Mouse (Mus musculus): ENCODE measurements at regions not wholly inside any gene's neighbourhood (a gene's known extent, or its start where the extent isn't known, plus 50 kb on each side); places are given as distances from the start of the nearest gene placed in this dataset.

DNA sequence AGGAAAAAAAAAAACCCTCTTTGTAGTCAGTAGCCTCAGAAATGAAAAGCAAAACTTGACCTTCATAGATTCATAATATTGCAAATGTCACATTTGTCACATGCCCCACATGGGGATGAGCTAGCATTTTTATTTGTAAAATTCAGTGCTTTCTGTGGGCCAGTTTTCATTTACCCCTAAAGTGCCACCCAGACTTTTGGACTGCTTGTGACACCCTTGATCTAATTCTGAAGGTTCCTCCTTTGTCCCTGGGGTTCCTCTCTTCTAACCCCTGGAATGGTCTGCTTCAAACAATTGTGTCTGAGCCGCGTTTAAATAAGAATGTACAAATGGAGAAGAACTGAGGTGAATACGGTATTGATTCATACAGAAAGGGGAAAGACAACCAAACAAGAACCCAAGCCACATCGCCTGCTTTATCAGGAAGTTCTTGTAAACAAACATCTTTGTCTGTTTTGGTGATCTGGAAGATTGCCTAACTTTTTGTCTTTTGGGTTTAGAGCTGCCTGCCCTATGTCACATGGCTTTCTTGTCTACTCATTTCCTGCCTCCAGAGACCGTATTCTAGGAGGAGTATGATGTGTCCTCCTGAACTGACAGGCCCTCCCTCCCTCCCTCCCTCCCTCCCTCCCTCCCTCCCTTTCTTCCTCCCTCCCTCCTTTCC lies 203.1 kb upstream of the Gm9833 start:
- H3K4me3 ChIP-seq (replicated peaks) = no peak overlapping the region
- peaks cover 14% of the 10 kb centered on the region for H3K4me1 ChIP-seq (replicated peaks)
- no peaks in the 10 kb centered on the region for H3K36me3 ChIP-seq
- ATAC-seq = no peak
- no peak overlapping the region for H3K9ac ChIP-seq (replicated peaks)
- no peaks in the 10 kb centered on the region for H3K27me3 ChIP-seq
- no peaks in the 10 kb centered on the region for H3K9me3 ChIP-seq
- no peak overlapping the region for H3K4me2 ChIP-seq (replicated peaks)
- H3K27ac ChIP-seq = no peak overlapping the region
- 60% methylated on average over 5 of the region's 5 CpGs for WGBS

DNA sequence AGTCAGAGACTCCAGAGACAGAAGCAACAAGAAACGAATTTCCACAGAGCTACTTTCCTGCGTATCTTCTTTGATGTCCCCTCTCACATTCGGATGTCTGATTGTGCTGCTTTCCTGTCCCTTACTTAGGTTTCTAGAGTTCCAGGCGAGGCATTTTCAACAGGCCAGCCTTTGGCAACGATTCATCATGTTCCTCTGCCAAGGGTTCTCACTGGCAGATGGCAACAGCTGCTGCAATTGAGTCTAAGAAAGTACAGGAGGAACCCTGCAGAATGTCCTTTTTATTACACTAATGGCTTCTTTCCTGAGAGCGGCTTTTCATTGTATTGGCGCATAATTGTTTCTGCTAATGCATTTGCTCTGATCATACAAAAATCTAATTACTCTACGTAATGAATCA lies 202.3 kb upstream of the Gm9833 start:
- peak overlapping the region; percentile 15 for H3K27ac ChIP-seq
- 47% methylated on average over 8 of the region's 8 CpGs for WGBS
- no peak overlapping the region for H3K9ac ChIP-seq (replicated peaks)
- H3K4me3 ChIP-seq (replicated peaks) = no peak overlapping the region
- H3K4me2 ChIP-seq (replicated peaks) = no peak overlapping the region
- 0 out of 2 replicates have a peak, but pooled peaks have one; percentile 40 for ATAC-seq
- H3K27me3 ChIP-seq = no peaks in the 10 kb centered on the region
- no peaks in the 10 kb centered on the region for H3K36me3 ChIP-seq
- H3K4me1 ChIP-seq (replicated peaks) = peaks cover 14% of the 10 kb centered on the region
- H3K9me3 ChIP-seq = no peaks in the 10 kb centered on the region

DNA sequence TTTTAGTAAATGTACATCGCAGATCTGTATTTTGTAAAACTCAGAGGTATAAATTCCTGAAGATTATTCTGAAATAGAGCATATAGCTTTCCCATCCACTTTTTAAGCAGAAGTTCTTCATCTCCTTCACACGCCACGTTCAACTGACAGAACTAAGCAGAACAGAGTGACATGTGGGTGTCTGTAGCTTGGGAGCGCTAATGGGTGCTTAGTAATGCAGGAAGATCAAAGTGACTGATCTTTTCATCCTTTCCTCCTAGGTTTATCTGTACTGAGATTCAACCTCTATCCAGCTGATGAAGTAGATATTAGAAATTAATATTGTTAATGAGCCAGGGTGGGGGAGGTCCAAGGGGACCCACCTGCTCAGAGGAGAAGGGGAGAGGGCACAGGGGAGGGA lies 201.8 kb upstream of the Gm9833 start:
- 64% methylated on average over 4 of the region's 4 CpGs for whole genome bisulfite sequencing
- H3K9me3 ChIP-seq = no peaks in the 10 kb centered on the region
- H3K27ac ChIP-seq = no peak overlapping the region
- no peak for ATAC-seq
- H3K9ac ChIP-seq (replicated peaks) = no peak overlapping the region
- no peaks in the 10 kb centered on the region for H3K36me3 ChIP-seq
- H3K4me2 ChIP-seq (replicated peaks) = no peak overlapping the region
- peaks cover 14% of the 10 kb centered on the region for H3K4me1 ChIP-seq (replicated peaks)
- H3K27me3 ChIP-seq = no peaks in the 10 kb centered on the region
- no peak overlapping the region for H3K4me3 ChIP-seq (replicated peaks)

DNA sequence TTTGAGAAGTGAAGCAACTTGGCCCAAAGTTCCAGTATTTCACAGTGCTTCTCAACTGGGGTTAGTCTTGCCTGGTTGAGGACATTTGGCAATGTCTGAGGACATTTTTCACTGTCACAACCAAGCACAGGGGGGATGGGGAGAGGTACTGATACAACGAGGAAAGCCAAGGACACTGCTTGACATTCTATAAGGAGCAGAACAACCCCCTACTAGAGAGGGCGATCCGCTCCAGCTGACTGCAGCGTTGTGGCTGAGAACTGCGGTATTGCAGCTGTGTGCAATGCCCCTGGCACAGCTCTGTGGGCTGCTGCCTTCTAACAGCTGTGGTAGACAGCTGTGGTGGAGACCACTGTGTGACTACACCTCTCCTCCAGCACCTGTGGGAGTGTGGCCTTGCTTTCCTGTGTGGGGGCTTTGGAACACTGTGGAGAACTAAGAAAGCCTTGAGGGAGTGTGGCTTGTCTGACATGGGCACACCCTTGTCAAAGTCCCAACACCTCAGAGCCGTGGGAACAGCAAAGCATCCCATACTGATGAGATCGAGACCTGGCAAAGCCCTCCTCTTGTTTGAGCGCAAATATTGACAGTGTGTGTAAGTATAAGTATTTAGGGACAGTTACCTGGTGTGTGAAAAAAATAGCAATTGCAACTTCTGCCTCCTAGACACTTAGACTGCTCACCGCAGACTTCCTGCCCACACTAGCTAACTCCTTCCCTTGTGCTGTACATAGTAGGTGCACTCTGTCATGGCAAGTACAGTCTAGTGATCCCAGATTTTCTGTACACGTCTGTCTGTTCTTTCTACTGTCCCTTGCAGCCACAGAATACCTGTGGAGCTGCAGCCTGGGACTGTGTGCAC lies 200.9 kb upstream of the Gm9833 start:
- H3K36me3 ChIP-seq = no peaks in the 10 kb centered on the region
- WGBS = 84% methylated on average over 10 of the region's 10 CpGs
- ATAC-seq = peak; percentile 43
- H3K9ac ChIP-seq (replicated peaks) = no peak overlapping the region
- no peaks in the 10 kb centered on the region for H3K9me3 ChIP-seq
- no peak overlapping the region for H3K4me2 ChIP-seq (replicated peaks)
- H3K4me3 ChIP-seq (replicated peaks) = no peak overlapping the region
- H3K27ac ChIP-seq = no peak overlapping the region
- no peaks in the 10 kb centered on the region for H3K27me3 ChIP-seq
- H3K4me1 ChIP-seq (replicated peaks) = peaks cover 14% of the 10 kb centered on the region

DNA sequence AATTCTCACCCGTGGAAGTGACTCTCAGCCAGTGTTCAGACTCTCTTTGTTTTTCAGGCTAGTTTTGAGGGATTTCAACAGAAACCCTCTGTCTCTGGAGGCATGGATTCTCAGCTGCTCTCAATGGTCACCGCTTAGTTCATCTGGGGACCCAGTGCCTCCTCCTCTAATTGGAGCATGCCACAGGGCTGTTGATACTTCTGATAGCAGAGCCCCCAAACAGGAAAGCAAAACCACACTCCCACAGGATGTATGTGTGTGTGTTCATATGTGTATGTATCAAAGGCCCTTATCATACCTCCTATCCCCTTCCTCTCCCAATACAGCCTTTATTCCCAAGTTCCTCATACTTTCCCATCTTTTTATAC lies 200.3 kb upstream of the Gm9833 start:
- no peak overlapping the region for H3K9ac ChIP-seq (replicated peaks)
- H3K27me3 ChIP-seq = no peaks in the 10 kb centered on the region
- H3K9me3 ChIP-seq = no peaks in the 10 kb centered on the region
- H3K4me3 ChIP-seq (replicated peaks) = no peak overlapping the region
- peaks cover 14% of the 10 kb centered on the region for H3K4me1 ChIP-seq (replicated peaks)
- no peak overlapping the region for H3K4me2 ChIP-seq (replicated peaks)
- no peak overlapping the region for H3K27ac ChIP-seq
- WGBS = 86% methylated on average over 2 of the region's 2 CpGs
- no peaks in the 10 kb centered on the region for H3K36me3 ChIP-seq
- no peak for ATAC-seq

DNA sequence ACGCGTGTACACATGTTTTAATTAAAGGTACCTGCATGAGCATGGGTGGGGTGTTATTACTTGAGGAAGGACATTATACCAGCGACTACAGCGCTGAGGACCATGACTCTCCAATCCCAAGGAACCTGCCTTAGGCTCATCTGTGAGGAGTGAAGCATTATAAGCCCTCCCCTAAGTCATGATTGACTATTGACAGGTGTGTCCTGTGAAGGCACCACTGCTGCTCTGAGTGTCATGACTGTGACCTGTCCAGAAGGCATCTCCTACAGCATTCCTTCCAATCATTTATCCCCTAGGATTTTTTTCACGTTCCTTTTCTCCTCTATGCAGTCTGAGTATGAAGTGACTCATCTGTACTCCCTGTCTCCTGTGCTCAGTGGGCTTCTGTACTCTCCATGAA lies 199.9 kb upstream of the Gm9833 start:
- 89% methylated on average over 5 of the region's 5 CpGs for WGBS
- Histone ChIP-seq H3K27ac (no peak overlapping the region), H3K4me2 (replicated peaks) (no peak overlapping the region), H3K4me1 (replicated peaks) (peaks cover 18% of the 10 kb centered on the region), H3K4me3 (replicated peaks) (no peak overlapping the region), H3K9ac (replicated peaks) (no peak overlapping the region), H3K9me3 (no peaks in the 10 kb centered on the region), H3K36me3 (no peaks in the 10 kb centered on the region), H3K27me3 (no peaks in the 10 kb centered on the region)
- no peak for ATAC-seq

DNA sequence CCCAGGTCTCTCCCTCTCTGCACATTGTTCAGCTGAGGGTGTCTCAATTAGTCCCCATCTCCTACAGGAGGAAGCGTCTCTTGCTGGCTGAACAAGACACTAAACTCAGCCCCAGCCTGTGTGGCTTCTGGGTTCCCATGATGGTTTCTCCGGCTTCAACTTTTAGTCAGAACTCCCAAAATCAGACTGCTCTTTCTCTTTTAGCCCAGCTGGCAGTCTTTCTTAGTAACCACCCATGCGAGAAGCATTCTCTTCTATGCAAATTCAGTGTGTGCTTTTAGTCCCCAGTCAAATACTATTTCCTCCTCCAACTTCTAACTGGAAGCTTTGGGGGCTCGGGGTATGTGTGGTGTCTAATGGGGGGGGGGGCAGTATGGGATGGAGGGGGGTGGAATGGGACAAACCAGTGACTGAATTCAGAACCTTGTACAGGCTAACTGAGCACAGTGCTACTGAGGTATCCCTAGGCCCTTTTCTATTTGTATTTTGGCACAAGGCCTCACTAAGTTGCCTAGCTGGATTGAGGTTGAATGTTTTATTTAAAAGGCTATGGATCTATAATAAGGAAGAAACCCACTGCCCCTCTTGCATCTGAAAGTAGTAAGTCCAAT lies 194.9 kb upstream of the Gm9833 start:
- Histone ChIP-seq H3K4me1 (replicated peaks) (peaks cover 5% of the 10 kb centered on the region; the same call in 1 of the 2 replicates), H3K27me3 (no peaks in the 10 kb centered on the region), H3K36me3 (no peaks in the 10 kb centered on the region), H3K9me3 (no peaks in the 10 kb centered on the region), H3K9ac (replicated peaks) (no peak overlapping the region), H3K4me3 (replicated peaks) (no peak overlapping the region), H3K4me2 (replicated peaks) (no peak overlapping the region), H3K27ac (no peak overlapping the region)
- 26% methylated on average over 4 of the region's 4 CpGs for WGBS
- ATAC-seq = no peak

DNA sequence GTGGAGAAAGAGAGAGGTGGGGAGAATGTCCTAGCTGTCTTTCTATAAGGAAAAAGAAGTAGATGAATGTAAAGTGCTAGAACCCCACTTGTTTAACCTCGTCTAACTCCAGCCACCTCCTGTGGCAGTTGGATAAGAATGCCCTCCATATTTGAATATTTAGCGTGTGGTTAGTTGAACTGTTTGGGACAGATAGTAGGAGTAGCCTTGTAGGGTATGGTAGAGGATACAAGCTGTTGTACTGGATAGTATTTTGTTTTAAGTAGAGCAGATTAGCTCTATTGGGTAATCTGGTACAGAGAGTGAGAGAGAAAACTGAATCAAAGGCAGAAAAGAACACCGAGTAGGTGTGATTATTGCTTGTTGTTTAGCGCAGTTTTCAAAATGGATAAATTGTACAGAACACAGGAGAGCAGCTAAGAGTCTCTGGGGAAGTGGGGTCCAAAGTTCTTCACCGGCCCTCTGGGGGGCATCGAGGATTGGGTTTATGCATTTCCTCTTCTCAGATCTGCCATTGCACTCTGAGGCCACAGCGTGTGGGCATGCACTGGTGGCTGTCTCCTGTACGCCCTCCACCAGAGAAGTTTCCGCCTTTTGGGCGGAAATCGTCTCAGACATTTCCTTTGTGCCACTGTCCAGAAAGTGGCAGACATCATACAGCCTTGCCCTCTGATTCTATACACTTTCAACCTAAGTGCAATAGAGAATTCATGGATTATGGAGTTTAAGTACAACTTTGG lies 192.3 kb upstream of the Gm9833 start:
- Histone ChIP-seq H3K27ac (no peak overlapping the region), H3K36me3 (no peaks in the 10 kb centered on the region), H3K4me2 (replicated peaks) (no peak overlapping the region), H3K9ac (replicated peaks) (no peak overlapping the region), H3K4me1 (replicated peaks) (peaks cover 5% of the 10 kb centered on the region; the same call in 1 of the 2 replicates), H3K9me3 (no peaks in the 10 kb centered on the region), H3K27me3 (no peaks in the 10 kb centered on the region), H3K4me3 (replicated peaks) (no peak overlapping the region)
- WGBS = 91% methylated on average over 11 of the region's 11 CpGs
- no peak for ATAC-seq

DNA sequence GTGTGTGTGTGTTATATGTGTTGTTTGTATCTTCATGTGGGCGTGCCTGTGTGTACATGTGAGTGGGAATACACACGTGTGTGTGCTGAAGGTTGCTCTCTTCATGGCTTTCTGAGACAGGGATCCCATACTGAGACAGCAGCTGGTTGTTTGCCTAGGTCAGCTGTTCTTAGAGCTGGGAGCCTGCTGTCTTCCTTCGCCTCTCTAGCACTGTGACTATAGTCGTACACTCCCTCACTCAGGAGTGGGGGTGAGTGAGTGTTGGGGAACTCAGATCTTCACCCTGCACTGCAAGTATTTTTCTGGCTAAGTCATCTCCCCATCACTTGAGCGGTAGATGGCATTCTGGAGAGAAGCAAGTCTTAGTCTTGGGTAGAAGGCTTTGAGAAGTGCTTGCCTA lies 191.6 kb upstream of the Gm9833 start:
- H3K27ac ChIP-seq = no peak overlapping the region
- no peaks in the 10 kb centered on the region for H3K27me3 ChIP-seq
- no peak for ATAC-seq
- 88% methylated on average over 5 of the region's 5 CpGs for WGBS
- H3K36me3 ChIP-seq = no peaks in the 10 kb centered on the region
- no peaks in the 10 kb centered on the region for H3K9me3 ChIP-seq
- H3K4me2 ChIP-seq (replicated peaks) = no peak overlapping the region
- no peak overlapping the region for H3K9ac ChIP-seq (replicated peaks)
- peaks cover 5% of the 10 kb centered on the region; the same call in 1 of the 2 replicates for H3K4me1 ChIP-seq (replicated peaks)
- no peak overlapping the region for H3K4me3 ChIP-seq (replicated peaks)

DNA sequence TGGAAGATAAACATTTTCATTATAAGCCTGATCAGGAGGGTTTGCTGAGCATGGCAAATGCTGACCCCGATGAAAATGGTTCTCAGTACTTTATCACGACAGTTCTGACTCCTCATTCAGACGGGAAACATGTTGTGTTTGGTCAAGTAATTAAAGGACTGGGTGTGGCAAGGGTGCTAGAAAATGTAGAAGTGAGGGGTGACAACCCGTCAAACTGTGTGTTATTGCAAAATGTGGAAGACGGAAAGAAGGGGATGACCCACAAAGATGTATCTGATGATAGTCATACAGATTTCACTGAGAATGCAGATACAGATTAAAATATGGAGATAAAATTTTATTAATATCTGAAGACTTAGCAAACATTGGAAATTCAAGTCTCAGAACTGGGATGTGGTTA lies 186.2 kb upstream of the Gm9833 start:
- Histone ChIP-seq H3K4me2 (replicated peaks) (no peak overlapping the region), H3K4me3 (replicated peaks) (no peak overlapping the region), H3K4me1 (replicated peaks) (no peaks in the 10 kb centered on the region), H3K9ac (replicated peaks) (no peak overlapping the region), H3K36me3 (no peaks in the 10 kb centered on the region), H3K27me3 (no peaks in the 10 kb centered on the region), H3K27ac (no peak overlapping the region), H3K9me3 (no peaks in the 10 kb centered on the region)
- ATAC-seq = no peak
- WGBS = 86% methylated on average over 5 of the region's 5 CpGs

DNA sequence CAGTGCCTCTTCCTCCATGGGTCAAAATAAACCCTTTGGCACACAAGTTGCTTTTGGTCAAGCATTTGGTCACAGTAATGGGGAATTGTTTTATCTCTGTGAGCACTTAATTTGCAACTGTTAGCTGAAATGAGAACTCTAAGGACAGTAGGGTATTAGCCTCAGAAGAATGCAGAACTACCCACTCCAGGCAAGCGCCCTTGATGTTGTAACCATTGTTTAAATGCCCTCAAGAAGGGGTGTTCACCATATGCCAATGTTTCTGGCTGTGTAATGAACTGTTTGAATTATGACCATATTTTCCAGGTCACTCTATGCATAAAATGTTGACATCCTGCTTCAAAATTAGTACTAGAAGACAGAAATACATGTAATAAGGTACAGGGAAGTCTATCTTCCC lies 174.6 kb upstream of the Gm9833 start:
- H3K27ac ChIP-seq = no peak overlapping the region
- H3K4me1 ChIP-seq (replicated peaks) = no peaks in the 10 kb centered on the region
- H3K9me3 ChIP-seq = no peaks in the 10 kb centered on the region
- no peak for ATAC-seq
- no peak overlapping the region for H3K9ac ChIP-seq (replicated peaks)
- H3K4me3 ChIP-seq (replicated peaks) = no peak overlapping the region
- no peak overlapping the region for H3K4me2 ChIP-seq (replicated peaks)
- no peaks in the 10 kb centered on the region for H3K36me3 ChIP-seq
- WGBS = 83% methylated on average over 1 of the region's 1 CpGs
- no peaks in the 10 kb centered on the region for H3K27me3 ChIP-seq

All from midbrain, embryonic 13.5 days (tissue).